In the genomic region with DNA sequence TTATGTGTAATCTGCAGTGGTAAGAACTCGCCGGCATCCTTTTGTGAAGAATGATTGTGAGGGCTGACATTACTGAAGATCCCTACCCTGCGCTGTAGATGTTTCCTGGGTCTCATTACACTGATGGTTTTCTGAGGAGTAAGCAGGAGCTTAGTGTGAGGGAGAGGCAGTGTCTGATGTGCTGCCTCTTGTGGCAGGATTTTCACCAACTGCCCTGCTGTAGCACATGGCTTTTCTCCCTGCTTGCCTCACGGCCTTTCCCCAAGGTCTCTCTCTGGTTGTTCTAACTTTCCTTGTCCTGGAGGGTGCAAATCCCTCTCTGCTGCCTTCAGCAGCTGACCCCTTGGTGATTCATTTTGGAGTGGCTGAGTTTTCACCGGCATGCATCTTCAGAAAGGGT, we compare ENCODE assay signal across 11 mouse cellular contexts. TPM values are rescaled to one million over a fixed set of nuclear protein-coding genes. Genes with fewer than 3 reads are reported as not detected.
A peak's percentile ranks its signal among the peaks of the same experiment; 100 is the strongest.
DNase-seq lines count a peak whose midpoint lies in the region; ATAC-seq lines count a peak whose summit lies in the region.
"Had no signal": no experiment of that assay in that cellular context is flagged by ENCODE, and none has a peak within 500 bp of the region (broad histone marks: within the 10 kb centered on the region; RNA-seq: fewer than 3 reads in every experiment).

No protein-coding gene starts in this region.

- WGBS in neural tube, embryonic 13.5 days: 67% methylated on average over 5 of the region's 5 CpGs
- WGBS in forebrain, embryonic 14.5 days: 50% methylated on average over 5 of the region's 5 CpGs

- intact Hi-C loops in heart, postnatal 14 days (cut with DNase I): no loop called here

- no peak overlapping the region for H3K27ac ChIP-seq in neural tube, embryonic 13.5 days (replicated peaks)
- H3K27ac ChIP-seq in forebrain, embryonic 14.5 days (ENCODE audit: low read depth, low read length): no peak overlapping the region
- H3K27ac ChIP-seq: limb, embryonic 15.5 days; stomach, embryonic 15.5 days had no signal

- no peaks in the 10 kb centered on the region for H3K4me1 ChIP-seq in neural tube, embryonic 13.5 days (replicated peaks)
- H3K4me1 ChIP-seq in forebrain, embryonic 14.5 days (ENCODE audit: control insufficient read depth, insufficient read depth, low read length): no peaks in the 10 kb centered on the region
- H3K4me1 ChIP-seq: limb, embryonic 15.5 days; stomach, embryonic 15.5 days had no signal

- ATAC-seq in neural tube, embryonic 13.5 days (ENCODE audit: low read depth): peak; percentile 50; the same call in 1 of the 2 replicates
- peak; percentile 48; the same call in 1 of the 2 replicates for ATAC-seq in forebrain, embryonic 14.5 days
- ATAC-seq in erythroid progenitor cell, adult 5-6 weeks (replicated peaks; ENCODE audit: low FRiP score, poor library complexity, severe bottlenecking): no peak

- no peak overlapping the region for H3K4me2 ChIP-seq in neural tube, embryonic 13.5 days
- H3K4me2 ChIP-seq in forebrain, embryonic 14.5 days (ENCODE audit: low read length): no peak overlapping the region
- H3K4me2 ChIP-seq: limb, embryonic 15.5 days; stomach, embryonic 15.5 days had no signal

- H3K36me3 ChIP-seq in neural tube, embryonic 13.5 days: no peaks in the 10 kb centered on the region
- no peaks in the 10 kb centered on the region for H3K36me3 ChIP-seq in forebrain, embryonic 14.5 days (ENCODE audit: control insufficient read depth, insufficient read depth, low read length)
- H3K36me3 ChIP-seq: limb, embryonic 15.5 days; stomach, embryonic 15.5 days had no signal

- H3K9me3 ChIP-seq in neural tube, embryonic 13.5 days: no peaks in the 10 kb centered on the region
- H3K9me3 ChIP-seq in forebrain, embryonic 14.5 days (replicated peaks; ENCODE audit: control insufficient read depth, low read length): no peaks in the 10 kb centered on the region
- H3K9me3 ChIP-seq: limb, embryonic 15.5 days; stomach, embryonic 15.5 days had no signal

- no peak overlapping the region for H3K4me3 ChIP-seq in neural tube, embryonic 13.5 days
- H3K4me3 ChIP-seq in forebrain, embryonic 14.5 days (ENCODE audit: low read depth, low read length): no peak overlapping the region
- H3K4me3 ChIP-seq: limb, embryonic 15.5 days; stomach, embryonic 15.5 days had no signal

- no peak overlapping the region for H3K9ac ChIP-seq in neural tube, embryonic 13.5 days
- H3K9ac ChIP-seq in forebrain, embryonic 14.5 days (ENCODE audit: low read length): no peak overlapping the region
- H3K9ac ChIP-seq: limb, embryonic 15.5 days; stomach, embryonic 15.5 days had no signal

- peak; percentile 49 for DNase-seq in heart, adult 11 months
- no peak for DNase-seq in heart, postnatal 14 days
- no peak for DNase-seq in neural tube, embryonic 10.5 days (ENCODE audit: extremely low spot score, low spot score)
- peak; percentile 32 for DNase-seq in forebrain, embryonic 14.5 days (ENCODE audit: low spot score)
- DNase-seq in testis, postnatal 10 days (ENCODE audit: low spot score): peak; percentile 45
- no peak for DNase-seq in urinary bladder, postnatal 14 days (ENCODE audit: low spot score)
- DNase-seq: kidney, postnatal 10 days had no signal

- no peaks in the 10 kb centered on the region for H3K27me3 ChIP-seq in neural tube, embryonic 13.5 days
- no peaks in the 10 kb centered on the region for H3K27me3 ChIP-seq in forebrain, embryonic 14.5 days (replicated peaks; ENCODE audit: control insufficient read depth, insufficient read depth, low read length)
- H3K27me3 ChIP-seq: limb, embryonic 15.5 days; stomach, embryonic 15.5 days had no signal

RNA-seq across cellular contexts. Expression of a gene that starts 10.0 kb away (rescaled TPM):
- total RNA-seq in heart, postnatal 14 days (2021): 10 to 100 TPM; 10.2 to 10.3 TPM
- polyA plus RNA-seq in neural tube, embryonic 13.5 days (2015; fragmentation: Nextera tagmentation; extraction: Ambion mirVana): 13.0 and 14.7 TPM in 2 replicates
- polyA plus RNA-seq in forebrain, embryonic 14.5 days (2014; fragmentation: Nextera tagmentation; extraction: Ambion mirVana): 13.3 and 15.0 TPM in 2 replicates
- total RNA-seq in erythroid progenitor cell, adult 5-6 weeks (2015; ENCODE audit: low replicate concordance): 4.2 TPM in 1 of 2 replicates, not detected in the other
- 2.6 TPM in 2 replicates for total RNA-seq in erythroid progenitor cell, adult 5-6 weeks (2017; ENCODE audit: low replicate concordance)

Comparison
In these comparisons a context has a peak if more than half of its experiments do, and no peak if none do; other contexts are left out.
1. DNase-seq: peak in heart, adult 11 months (single experiment), forebrain, embryonic 14.5 days (single experiment) and testis, postnatal 10 days (single experiment); none in heart, postnatal 14 days (0 of 2), neural tube, embryonic 10.5 days (single experiment) and urinary bladder, postnatal 14 days (single experiment).